Mouse (Mus musculus) myocyte (in vitro differentiated cells): ENCODE results near the gene Gm973. TPM values are rescaled to one million over a fixed set of nuclear protein-coding genes. Genes with fewer than 3 reads are reported as not detected.
"Not testable (repeated sequence)": the region's sequence is repeated elsewhere in the genome, so short reads cannot be mapped to it uniquely, and the experiment has no call there.

Experiments used
- H3K27me3 ChIP-seq: one replicate; pipeline ENCODE4 v1.6.1; 2011; ENCODE audit not compliant: control insufficient read depth, insufficient read depth, insufficient read length
- H3K36me3 ChIP-seq: one replicate; pipeline ENCODE4 v1.6.1; 2011; ENCODE audit not compliant: control insufficient read depth, insufficient read depth
- H3K4me2 ChIP-seq: one replicate; pipeline ENCODE4 v1.6.1; 2011; ENCODE audit warnings: low read depth, control low read depth
- H3K4me3 ChIP-seq: one replicate; pipeline ENCODE4 v1.5.1; 2011; ENCODE audit warnings: mild to moderate bottlenecking, control low read depth, moderate library complexity
- H3K79me2 ChIP-seq: one replicate; pipeline ENCODE4 v1.6.1; 2011; ENCODE audit not compliant: control insufficient read depth, insufficient read depth
- H3ac ChIP-seq: one replicate; pipeline ENCODE4 v1.6.1; 2011; ENCODE audit not compliant: control insufficient read depth, insufficient read length
- CEBPB ChIP-seq: IDR thresholded peaks from 2 replicates; pipeline ENCODE4 v1.6.1; 2011; ENCODE audit warnings: mild to moderate bottlenecking, moderate library complexity; ENCODE audit not compliant: poor library complexity, insufficient read depth, severe bottlenecking
- E2F4 ChIP-seq: IDR thresholded peaks from one replicate; pipeline ENCODE4 v1.6.1; 2011; ENCODE audit warnings: mild to moderate bottlenecking, control low read depth, moderate library complexity; ENCODE audit not compliant: insufficient read depth
- MAX ChIP-seq: IDR thresholded peaks from one replicate; pipeline ENCODE4 v1.6.1; 2011; ENCODE audit warnings: low read depth, mild to moderate bottlenecking, control low read depth
- MYOD1 ChIP-seq, 3 experiments: IDR thresholded peaks; one replicate each; pipeline ENCODE4 v1.6.1; 2011; ENCODE audit warnings: control low read depth in 2 of 3, low read depth in 2 of 3, mild to moderate bottlenecking in 2 of 3, moderate library complexity in 1 of 3; ENCODE audit not compliant: insufficient read length in 2 of 3, control insufficient read depth in 1 of 3
- MYOG ChIP-seq, 3 experiments: IDR thresholded peaks; one replicate each; pipeline ENCODE4 v1.6.1; 2011; ENCODE audit warnings: control low read depth in 2 of 3, low read depth in 2 of 3, mild to moderate bottlenecking in 2 of 3; ENCODE audit not compliant: insufficient read length in 2 of 3, control insufficient read depth in 1 of 3, insufficient read depth in 1 of 3
- POLR2A ChIP-seq: IDR thresholded peaks from one replicate; pipeline ENCODE4 v1.6.1; 2011; ENCODE audit warnings: low read depth, mild to moderate bottlenecking, control low read depth, moderate library complexity; ENCODE audit not compliant: insufficient read length
- POLR2AphosphoS2 ChIP-seq: IDR thresholded peaks from one replicate; pipeline ENCODE4 v1.6.1; 2011; ENCODE audit warnings: low read depth, control low read depth; ENCODE audit not compliant: insufficient read length
- REST ChIP-seq: IDR thresholded peaks from one replicate; pipeline ENCODE4 v1.6.1; 2011; ENCODE audit warnings: mild to moderate bottlenecking, control low read depth, moderate library complexity; ENCODE audit not compliant: insufficient read depth, insufficient read length
- SRF ChIP-seq: IDR thresholded peaks from one replicate; pipeline ENCODE4 v1.6.1; 2011; ENCODE audit warnings: low read depth; ENCODE audit not compliant: control insufficient read depth, insufficient read length
- TCF12 ChIP-seq: IDR thresholded peaks from one replicate; pipeline ENCODE4 v1.6.1; 2011; ENCODE audit warnings: mild to moderate bottlenecking, control low read depth; ENCODE audit not compliant: poor library complexity, insufficient read depth, severe bottlenecking
- TCF3 ChIP-seq: IDR thresholded peaks from one replicate; pipeline ENCODE4 v1.6.1; 2011; ENCODE audit warnings: low read depth, control low read depth; ENCODE audit not compliant: insufficient read length
- USF1 ChIP-seq: IDR thresholded peaks from one replicate; pipeline ENCODE4 v1.6.1; 2011; ENCODE audit warnings: low read depth, mild to moderate bottlenecking, control low read depth, moderate library complexity
- polyA plus RNA-seq: library from polyadenylated mRNA; unstranded; fragments of >200 nt; fragmentation: generic; extraction: Trizol; gene quantifications from one replicate; pipeline ENCODE4 v1.2.1, GENCODE M21; 2012; ENCODE audit warnings: missing spikeins

The Gm973 gene
- polyA plus RNA-seq, 1 experiment = not detected

GRCm38 (mm10) chr1:59619201-59619600 lies 103.1 kb downstream of the Gm973 start:
- TF ChIP-seq TCF12 (no peak), MYOD1 (IDR thresholded peaks at IDR 0.05; ENCODE audit: control insufficient read depth in 1 of 3, insufficient read length in 2 of 3, low read depth in 2 of 3) (no peak), SRF (no peak), POLR2AphosphoS2 (no peak), E2F4 (no peak), MAX (no peak), TCF3 (no peak), CEBPB (no peak), POLR2A (no peak), USF1 (no peak)
- H3K4me3 ChIP-seq = no peak overlapping the region
- H3K79me2 ChIP-seq = no peaks in the 10 kb centered on the region
- H3K4me2 ChIP-seq = no peak overlapping the region
- no peak overlapping the region for H3ac ChIP-seq
- no peaks in the 10 kb centered on the region for H3K27me3 ChIP-seq
- no peaks in the 10 kb centered on the region for H3K36me3 ChIP-seq

GRCm38 (mm10) chr1:59623325-59624017 lies 107.4 kb downstream of the Gm973 start:
- Histone ChIP-seq H3ac (no peak overlapping the region), H3K27me3 (no peaks in the 10 kb centered on the region), H3K4me3 (no peak overlapping the region), H3K4me2 (no peak overlapping the region), H3K36me3 (no peaks in the 10 kb centered on the region), H3K79me2 (no peaks in the 10 kb centered on the region)
- no peak for TF ChIP-seq MYOG (IDR thresholded peaks at IDR 0.05; ENCODE audit: control insufficient read depth in 1 of 3, insufficient read depth in 1 of 3, insufficient read length in 2 of 3, low read depth in 2 of 3)
- no peak for TF ChIP-seq MAX
- no peak for TF ChIP-seq E2F4
- TF ChIP-seq USF1 = no peak
- TF ChIP-seq MYOD1 (IDR thresholded peaks at IDR 0.05; ENCODE audit: control insufficient read depth in 1 of 3, insufficient read length in 2 of 3, low read depth in 2 of 3) = no peak
- no peak for TF ChIP-seq TCF3
- TF ChIP-seq POLR2A = no peak
- TF ChIP-seq SRF = no peak
- TF ChIP-seq CEBPB = no peak
- no peak for TF ChIP-seq TCF12
- no peak for TF ChIP-seq REST
- TF ChIP-seq POLR2AphosphoS2 = no peak

GRCm38 (mm10) chr1:59625410-59625809 lies 109.3 kb downstream of the Gm973 start:
- Histone ChIP-seq H3ac (no peak overlapping the region), H3K4me2 (no peak overlapping the region), H3K36me3 (no peaks in the 10 kb centered on the region), H3K79me2 (no peaks in the 10 kb centered on the region), H3K4me3 (no peak overlapping the region), H3K27me3 (no peaks in the 10 kb centered on the region)
- no peak for TF ChIP-seq MYOG (IDR thresholded peaks at IDR 0.05; ENCODE audit: control insufficient read depth in 1 of 3, insufficient read depth in 1 of 3, insufficient read length in 2 of 3, low read depth in 2 of 3)
- TF ChIP-seq REST = no peak
- TF ChIP-seq TCF12 = no peak
- no peak for TF ChIP-seq POLR2AphosphoS2
- TF ChIP-seq SRF = no peak
- TF ChIP-seq TCF3 = no peak
- no peak for TF ChIP-seq MAX
- no peak for TF ChIP-seq POLR2A
- TF ChIP-seq USF1 = no peak
- no peak for TF ChIP-seq MYOD1 (IDR thresholded peaks at IDR 0.05; ENCODE audit: control insufficient read depth in 1 of 3, insufficient read length in 2 of 3, low read depth in 2 of 3)
- TF ChIP-seq CEBPB = no peak
- TF ChIP-seq E2F4 = no peak

GRCm38 (mm10) chr1:59629194-59629593 lies 113.1 kb downstream of the Gm973 start:
- Histone ChIP-seq H3K27me3 (no peaks in the 10 kb centered on the region), H3K4me2 (no peak overlapping the region), H3K79me2 (no peaks in the 10 kb centered on the region), H3K4me3 (no peak overlapping the region), H3K36me3 (no peaks in the 10 kb centered on the region), H3ac (no peak overlapping the region)
- TF ChIP-seq MYOD1 (IDR thresholded peaks at IDR 0.05; ENCODE audit: control insufficient read depth in 1 of 3, insufficient read length in 2 of 3, low read depth in 2 of 3) (no peak), POLR2AphosphoS2 (no peak), MAX (no peak), SRF (no peak), POLR2A (no peak), TCF12 (no peak), E2F4 (no peak), CEBPB (no peak), USF1 (no peak), TCF3 (no peak), REST (no peak), MYOG (IDR thresholded peaks at IDR 0.05; ENCODE audit: control insufficient read depth in 1 of 3, insufficient read depth in 1 of 3, insufficient read length in 2 of 3, low read depth in 2 of 3) (no peak)

GRCm38 (mm10) chr1:59630356-59630755 lies 114.3 kb downstream of the Gm973 start:
- H3K4me3 ChIP-seq = not testable (repeated sequence)

More at GRCm38 (mm10) chr1:59630356-59630755, 114.3 kb downstream of the Gm973 start:
- H3K4me2 ChIP-seq, H3K27me3 ChIP-seq, H3K36me3 ChIP-seq, H3ac ChIP-seq, H3K79me2 ChIP-seq: not testable (repeated sequence)
